Mouse (Mus musculus) MEL (cell line): ENCODE results near the gene Nkd1.

Experiments
- BHLHE40 ChIP-seq: IDR thresholded peaks from 2 replicates; pipeline ENCODE4 v1.6.1; 2012; ENCODE audit warnings: low read depth, mild to moderate bottlenecking, inconsistent platforms, low read length, improper control_type of control experiment, borderline replicate concordance
- CTCF ChIP-seq, 3 experiments: IDR thresholded peaks in 2 of 3; conservative IDR thresholded peaks in 1 of 3; 2 replicates each; pipeline ENCODE4 v1.5.1; 2011 to 2012; ENCODE audit warnings: low read length in 3 of 3, low read depth in 2 of 3, mild to moderate bottlenecking in 2 of 3, improper control_type of control experiment in 1 of 3, inconsistent platforms in 1 of 3, mixed read lengths in 1 of 3, moderate library complexity in 1 of 3; ENCODE audit not compliant: control insufficient read depth in 1 of 3, insufficient read depth in 1 of 3, poor library complexity in 1 of 3, severe bottlenecking in 1 of 3
- EP300 ChIP-seq, 2 experiments: IDR thresholded peaks; 2 replicates each; pipeline ENCODE4 v1.6.1; 2011; ENCODE audit warnings: improper control_type of control experiment in 2 of 2, low read length in 2 of 2, low read depth in 1 of 2, mild to moderate bottlenecking in 1 of 2
- MAX ChIP-seq: IDR thresholded peaks from 2 replicates; pipeline ENCODE4 v1.6.1; 2011; ENCODE audit warnings: low read length, improper control_type of control experiment
- MEF2A ChIP-seq: IDR thresholded peaks from 2 replicates; pipeline ENCODE4 v1.6.1; 2014; ENCODE audit warnings: low read depth, mild to moderate bottlenecking, inconsistent platforms, low read length, improper control_type of control experiment; ENCODE audit not compliant: poor library complexity, insufficient replicate concordance, severe bottlenecking; ENCODE audit errors: extremely low read depth
- TAL1 ChIP-seq: IDR thresholded peaks from 2 replicates; pipeline ENCODE4 v1.6.1; 2012; ENCODE audit warnings: mild to moderate bottlenecking, inconsistent platforms, low read length, moderate library complexity, mixed read lengths

DNA sequence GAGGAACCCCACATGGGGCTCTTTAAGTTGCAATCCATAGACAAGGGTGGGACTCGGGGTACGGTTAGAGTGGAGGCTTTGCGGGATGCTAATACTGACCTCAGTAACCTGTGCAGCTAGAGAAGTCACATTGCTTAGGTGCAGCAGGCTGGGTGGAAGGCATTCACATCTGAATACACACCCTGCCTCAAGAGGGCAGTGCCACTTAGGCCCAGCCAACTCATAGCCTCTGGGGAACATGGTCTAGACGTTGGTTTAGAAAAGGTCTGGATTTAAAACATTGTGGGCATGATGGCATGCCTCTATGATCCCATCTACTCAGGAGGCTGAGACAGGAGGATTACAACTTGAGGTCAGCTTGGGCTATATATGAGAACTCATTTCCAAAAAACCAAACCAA is 8.6 kb downstream of the Nkd1 start:
- TF ChIP-seq CTCF (IDR thresholded peaks at IDR 0.05 in 2 of 3, conservative IDR thresholded peaks at IDR 0.05 in 1 of 3; ENCODE audit: control insufficient read depth in 1 of 3, insufficient read depth in 1 of 3, low read depth in 2 of 3, low read length in 3 of 3, poor library complexity in 1 of 3, severe bottlenecking in 1 of 3) (no peak), BHLHE40 (no peak), MEF2A (no peak), MAX (no peak), TAL1 (no peak), EP300 (IDR thresholded peaks at IDR 0.05; ENCODE audit: low read depth in 1 of 2, low read length in 2 of 2) (no peak)
